Mouse (Mus musculus) limb, embryonic 11.5 days (tissue): Measurements from ENCODE around the gene Ccdc144b. TPM values are rescaled to one million over a fixed set of nuclear protein-coding genes. Genes with fewer than 3 reads are reported as not detected.

Source experiments
- ATAC-seq: fragments of 200-750 bp; cut with Nextera tagmentation; 2 replicates; pipeline ENCODE4 v1.8.0; 2017; ENCODE audit warnings: low read depth; ENCODE audit not compliant: insufficient number of reproducible peaks, low FRiP score, low TSS enrichment
- DNase-seq: peaks from one replicate; pipeline ENCODE4 v3.0.0-alpha.2; 2015; ENCODE audit warnings: low spot score
- H3K27ac ChIP-seq: fragments of 300-500 bp; sonication (generic); replicated peaks from 2 replicates; pipeline ENCODE4 v1.5.1; 2014; ENCODE audit warnings: low read depth, mild to moderate bottlenecking, low read length
- H3K27me3 ChIP-seq: fragments of 300-500 bp; sonication (generic); 2 replicates; pipeline ENCODE4 v1.6.1; 2014; ENCODE audit warnings: mild to moderate bottlenecking, low read length, mixed read lengths; ENCODE audit not compliant: control insufficient read depth, insufficient read depth
- H3K36me3 ChIP-seq: fragments of 300-500 bp; sonication (generic); 2 replicates; pipeline ENCODE4 v1.6.1; 2014; ENCODE audit warnings: mild to moderate bottlenecking, low read length, moderate library complexity, mixed read lengths; ENCODE audit not compliant: control insufficient read depth, insufficient read depth
- H3K4me1 ChIP-seq: fragments of 300-500 bp; sonication (generic); 2 replicates; pipeline ENCODE4 v1.6.1; 2014; ENCODE audit warnings: low read length, mixed read lengths; ENCODE audit not compliant: control insufficient read depth, insufficient read depth
- H3K4me2 ChIP-seq: fragments of 300-500 bp; sonication (generic); 2 replicates; pipeline ENCODE4 v1.6.1; 2014; ENCODE audit warnings: low read depth, mild to moderate bottlenecking, moderate library complexity; ENCODE audit not compliant: severe bottlenecking
- H3K4me3 ChIP-seq: fragments of 300-500 bp; sonication (generic); 2 replicates; pipeline ENCODE4 v1.5.1; 2014; ENCODE audit warnings: low read depth, low read length
- H3K9ac ChIP-seq: fragments of 300-500 bp; sonication (generic); 2 replicates; pipeline ENCODE4 v1.6.1; 2014; ENCODE audit warnings: mild to moderate bottlenecking, low read length
- H3K9me3 ChIP-seq: fragments of 300-500 bp; sonication (generic); 2 replicates; pipeline ENCODE4 v1.6.1; 2016; ENCODE audit warnings: low read length; ENCODE audit not compliant: control insufficient read depth
- WGBS: fragments of 180-500 bp; shearing (Covaris S2); extraction: QIAGEN DNeasy Blood & Tissue Kit; methylation state at CpG from one replicate; pipeline ENCODE4 v1.1.7; 2014; 5-methylcytosine and 5-hydroxymethylcytosine counted together
- polyA plus RNA-seq: library from polyadenylated mRNA; unstranded; fragments of >200 nt; fragmentation: Nextera tagmentation; extraction: Ambion mirVana; gene quantifications from 2 replicates; pipeline ENCODE4 v1.2.1, GENCODE M21; 2014

Ccdc144b gene
- polyA plus RNA-seq, 1 experiment from 2014 or later: not detected

GRCm38 (mm10) chr3:35973551-35973950 lies 79.8 kb downstream of the Ccdc144b start:
- Histone ChIP-seq H3K27ac (no peak overlapping the region), H3K36me3 (no peaks in the 10 kb centered on the region; the same call in 1 of the 2 replicates), H3K4me3 (no peak overlapping the region), H3K9me3 (no peaks in the 10 kb centered on the region), H3K4me1 (no peaks in the 10 kb centered on the region), H3K27me3 (no peaks in the 10 kb centered on the region), H3K9ac (no peak overlapping the region), H3K4me2 (no peak overlapping the region)
- ATAC-seq: no peak
- WGBS: 77% methylated on average over 7 of the region's 7 CpGs
- DNase-seq: peak; percentile 49

- Histone ChIP-seq H3K27ac (no peak overlapping the region), H3K4me2 (no peak overlapping the region), H3K4me1 (no peaks in the 10 kb centered on the region), H3K36me3 (no peaks in the 10 kb centered on the region; the same call in 1 of the 2 replicates), H3K9ac (no peak overlapping the region), H3K9me3 (no peaks in the 10 kb centered on the region), H3K4me3 (no peak overlapping the region), H3K27me3 (no peaks in the 10 kb centered on the region)
- 87% methylated on average over 4 of the region's 4 CpGs for WGBS
- DNase-seq (peak; percentile 32), ATAC-seq (no peak)
Observed at GRCm38 (mm10) chr3:35972985-35973384, 80.4 kb downstream of the Ccdc144b start.

- Histone ChIP-seq H3K9me3 (no peaks in the 10 kb centered on the region), H3K36me3 (no peaks in the 10 kb centered on the region; the same call in 1 of the 2 replicates), H3K27me3 (no peaks in the 10 kb centered on the region), H3K9ac (no peak overlapping the region), H3K4me1 (no peaks in the 10 kb centered on the region), H3K27ac (no peak overlapping the region), H3K4me3 (no peak overlapping the region), H3K4me2 (no peak overlapping the region)
- no peak for ATAC-seq
- 94% methylated on average over 12 of the region's 12 CpGs for WGBS
- DNase-seq: no peak
Observed at GRCm38 (mm10) chr3:35971149-35971548, 82.2 kb downstream of the Ccdc144b start.

- H3K27me3 ChIP-seq: no peaks in the 10 kb centered on the region
- H3K4me1 ChIP-seq: no peaks in the 10 kb centered on the region
- no peaks in the 10 kb centered on the region; the same call in 1 of the 2 replicates for H3K36me3 ChIP-seq
- DNase-seq: no peak
- H3K27ac ChIP-seq: no peak overlapping the region
- ATAC-seq: no peak
- H3K4me3 ChIP-seq: no peak overlapping the region
- WGBS: 91% methylated on average over 4 of the region's 4 CpGs
- H3K9me3 ChIP-seq: no peaks in the 10 kb centered on the region
- H3K4me2 ChIP-seq: no peak overlapping the region
- H3K9ac ChIP-seq: no peak overlapping the region
Observed at GRCm38 (mm10) chr3:35970441-35970840, 82.9 kb downstream of the Ccdc144b start.

GRCm38 (mm10) chr3:35967366-35967921 lies 85.9 kb downstream of the Ccdc144b start:
- Histone ChIP-seq H3K4me2 (no peak overlapping the region), H3K27ac (no peak overlapping the region), H3K4me1 (no peaks in the 10 kb centered on the region), H3K9me3 (no peaks in the 10 kb centered on the region), H3K27me3 (no peaks in the 10 kb centered on the region), H3K36me3 (peaks cover 2% of the 10 kb centered on the region; the same call in 1 of the 2 replicates), H3K9ac (no peak overlapping the region), H3K4me3 (no peak overlapping the region)
- ATAC-seq (no peak), DNase-seq (no peak)
- WGBS: 90% methylated on average over 8 of the region's 8 CpGs

GRCm38 (mm10) chr3:35966493-35966892 lies 86.9 kb downstream of the Ccdc144b start:
- Histone ChIP-seq H3K27ac (no peak overlapping the region), H3K4me1 (no peaks in the 10 kb centered on the region), H3K4me2 (no peak overlapping the region), H3K27me3 (no peaks in the 10 kb centered on the region), H3K4me3 (no peak overlapping the region), H3K9ac (no peak overlapping the region), H3K36me3 (peaks cover 2% of the 10 kb centered on the region; the same call in 1 of the 2 replicates), H3K9me3 (no peaks in the 10 kb centered on the region)
- no peak for DNase-seq
- WGBS: 97% methylated on average over 2 of the region's 2 CpGs
- no peak for ATAC-seq

- no peak overlapping the region for H3K27ac ChIP-seq
- DNase-seq: no peak
- peaks cover 4% of the 10 kb centered on the region; the same call in 1 of the 2 replicates for H3K36me3 ChIP-seq
- no peak for ATAC-seq
- H3K4me1 ChIP-seq: no peaks in the 10 kb centered on the region
- no peak overlapping the region for H3K4me2 ChIP-seq
- H3K9ac ChIP-seq: no peak overlapping the region
- H3K27me3 ChIP-seq: no peaks in the 10 kb centered on the region
- H3K9me3 ChIP-seq: no peaks in the 10 kb centered on the region
- no peak overlapping the region for H3K4me3 ChIP-seq
- WGBS: 92% methylated on average over 4 of the region's 4 CpGs
Observed at GRCm38 (mm10) chr3:35964928-35965327, 88.4 kb downstream of the Ccdc144b start.

- Histone ChIP-seq H3K36me3 (peaks cover 6% of the 10 kb centered on the region; the same call in 1 of the 2 replicates), H3K4me3 (no peak overlapping the region), H3K4me2 (no peak overlapping the region), H3K27ac (no peak overlapping the region), H3K27me3 (no peaks in the 10 kb centered on the region), H3K9me3 (no peaks in the 10 kb centered on the region), H3K9ac (no peak overlapping the region), H3K4me1 (no peaks in the 10 kb centered on the region)
- 93% methylated on average over 5 of the region's 5 CpGs for WGBS
- ATAC-seq: no peak
- no peak for DNase-seq
Observed at GRCm38 (mm10) chr3:35963921-35964320, 89.4 kb downstream of the Ccdc144b start.

GRCm38 (mm10) chr3:35963401-35963800 lies 89.9 kb downstream of the Ccdc144b start:
- H3K27me3 ChIP-seq: no peaks in the 10 kb centered on the region
- no peak overlapping the region for H3K4me3 ChIP-seq
- no peak overlapping the region for H3K4me2 ChIP-seq
- H3K27ac ChIP-seq: no peak overlapping the region
- DNase-seq: no peak
- H3K36me3 ChIP-seq: peaks cover 6% of the 10 kb centered on the region; the same call in 1 of the 2 replicates
- no peak for ATAC-seq
- H3K4me1 ChIP-seq: no peaks in the 10 kb centered on the region
- H3K9me3 ChIP-seq: no peaks in the 10 kb centered on the region
- no peak overlapping the region for H3K9ac ChIP-seq
- 83% methylated on average over 4 of the region's 4 CpGs for WGBS
